ENCODE assay signal across 20 mouse cellular contexts in the genomic region with DNA sequence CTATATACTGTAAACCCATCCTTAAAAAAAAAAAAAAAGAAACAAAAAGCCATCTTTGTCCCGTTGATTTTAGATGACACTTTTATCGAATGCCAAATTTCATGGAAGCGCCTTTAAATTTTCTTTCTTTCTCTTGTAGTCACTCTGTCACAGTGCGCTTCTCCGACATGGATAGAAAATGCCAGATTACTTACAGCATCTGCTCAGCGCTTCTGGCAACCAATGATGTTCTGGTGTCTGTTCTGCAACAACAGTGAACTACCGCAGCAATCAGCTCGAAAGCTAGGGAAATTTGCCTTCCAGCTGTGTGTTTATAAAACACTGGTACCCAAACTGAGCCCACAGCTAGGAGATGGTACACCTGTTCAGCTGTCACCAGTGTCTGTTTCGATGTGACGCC.
"Had no signal": no experiment of that assay in that cellular context is flagged by ENCODE, and none has a peak within 500 bp of the region (broad histone marks: within the 10 kb centered on the region; RNA-seq: fewer than 3 reads in every experiment).

No protein-coding gene starts in this region.

- H3K4me2 ChIP-seq: kidney, embryonic 15.5 days; limb, embryonic 12.5 days; limb, embryonic 15.5 days; liver, embryonic 11.5 days; lung, embryonic 14.5 days; midbrain, embryonic 13.5 days; stomach, embryonic 15.5 days had no signal

- H3K4me3 ChIP-seq: kidney, embryonic 15.5 days; limb, embryonic 12.5 days; limb, embryonic 15.5 days; midbrain, embryonic 13.5 days; stomach, embryonic 15.5 days had no signal

- ATAC-seq: liver, postnatal 0 days; lung, postnatal 0 days; midbrain, embryonic 13.5 days; midbrain, embryonic 16.5 days had no signal

- H3K9me3 ChIP-seq: kidney, embryonic 15.5 days; limb, embryonic 12.5 days; limb, embryonic 15.5 days; midbrain, embryonic 13.5 days; stomach, embryonic 15.5 days had no signal

- H3K27me3 ChIP-seq: kidney, embryonic 15.5 days; limb, embryonic 12.5 days; limb, embryonic 15.5 days; midbrain, embryonic 13.5 days; stomach, embryonic 15.5 days had no signal

- H3K4me1 ChIP-seq: stomach, embryonic 15.5 days had no signal

- H3K9ac ChIP-seq: kidney, embryonic 15.5 days; limb, embryonic 12.5 days; limb, embryonic 15.5 days; liver, embryonic 14.5 days; liver, postnatal 0 days; lung, embryonic 14.5 days; midbrain, embryonic 13.5 days; stomach, embryonic 15.5 days had no signal

- DNase-seq: kidney, adult 11 months; kidney, adult 8-10 months; kidney, postnatal 10 days; kidney, postnatal 36 days; left cerebral cortex, postnatal 4 days; liver, postnatal 0 days; lung, embryonic 14.5 days; right cerebral cortex, postnatal 14 days; spleen, adult 18-20 months; thymus, postnatal 25 days had no signal

- H3K27ac ChIP-seq: kidney, embryonic 15.5 days; limb, embryonic 12.5 days; limb, embryonic 15.5 days; liver, embryonic 14.5 days; macrophage; midbrain, embryonic 13.5 days; stomach, embryonic 15.5 days had no signal

- H3K36me3 ChIP-seq: kidney, embryonic 15.5 days; limb, embryonic 12.5 days; limb, embryonic 15.5 days; midbrain, embryonic 13.5 days; stomach, embryonic 15.5 days had no signal
